Mouse (Mus musculus) stomach, postnatal 0 days (tissue): ENCODE measurements at regions not wholly inside any gene's neighbourhood (a gene's known extent, or its start where the extent isn't known, plus 50 kb on each side); places are given as distances from the start of the nearest gene placed in this dataset.

Experiments
- CTCF ChIP-seq: IDR thresholded peaks from 2 replicates; pipeline ENCODE4 v1.5.1; 2016; ENCODE audit warnings: antibody characterized with exemption, low read depth, mild to moderate bottlenecking, moderate library complexity
- EP300 ChIP-seq: optimal IDR thresholded peaks from 2 replicates; pipeline ENCODE3; 2016; ENCODE audit warnings: antibody characterized with exemption

- TF ChIP-seq EP300, result no peak
- TF ChIP-seq CTCF, result no peak
These were observed 194.8 kb downstream of the Mycn start for GRCm38 (mm10) chr12:12746852-12747454.
